Mouse (Mus musculus) CD4-positive, CD25-positive, alpha-beta regulatory T cell, adult 2 months (primary cell): Measurements from ENCODE around the gene Rab40c.

Experiments
- DNase-seq: peaks from one replicate; pipeline ENCODE4 v3.0.0-alpha.2; 2012; ENCODE audit warnings: low read depth, low spot score

Rab40c gene

GRCm38 (mm10) chr17:25900193-25900592 is 19.3 kb downstream of the Rab40c start:
- no peak for DNase-seq

- DNase-seq: no peak
Observed at GRCm38 (mm10) chr17:25895891-25896290, 23.6 kb downstream of the Rab40c start.

- no peak for DNase-seq
Observed at GRCm38 (mm10) chr17:25895415-25895814, 24.1 kb downstream of the Rab40c start.

- DNase-seq: peak; percentile 86
Observed at GRCm38 (mm10) chr17:25893975-25894617, 25.4 kb downstream of the Rab40c start.

- DNase-seq: no peak
Observed at GRCm38 (mm10) chr17:25888837-25889236, 30.7 kb downstream of the Rab40c start.

GRCm38 (mm10) chr17:25887467-25887866 is 32.1 kb downstream of the Rab40c start:
- DNase-seq: no peak

GRCm38 (mm10) chr17:25886806-25887205 is 32.7 kb downstream of the Rab40c start:
- no peak for DNase-seq

GRCm38 (mm10) chr17:25885636-25886035 is 33.9 kb downstream of the Rab40c start:
- DNase-seq: peak; percentile 60

GRCm38 (mm10) chr17:25883824-25884223 is 35.7 kb downstream of the Rab40c start:
- DNase-seq: no peak

GRCm38 (mm10) chr17:25883268-25883667 is 36.3 kb downstream of the Rab40c start:
- no peak for DNase-seq

- no peak for DNase-seq
Observed at GRCm38 (mm10) chr17:25882306-25882705, 37.2 kb downstream of the Rab40c start.

GRCm38 (mm10) chr17:25881691-25882090 is 37.8 kb downstream of the Rab40c start:
- no peak for DNase-seq

- DNase-seq: no peak
Observed at GRCm38 (mm10) chr17:25880913-25881641, 38.5 kb downstream of the Rab40c start.

- DNase-seq: no peak
Observed at GRCm38 (mm10) chr17:25880196-25880910, 39.2 kb downstream of the Rab40c start, which contains the start of gene Wfikkn1. Gene Wfikkn1, minus strand, starts transcription at chr17:25880858.

- no peak for DNase-seq
Observed at GRCm38 (mm10) chr17:25879750-25880149, 39.8 kb downstream of the Rab40c start.

GRCm38 (mm10) chr17:25879261-25879660 is 40.3 kb downstream of the Rab40c start:
- DNase-seq: peak; percentile 28

GRCm38 (mm10) chr17:25878611-25879180 is 40.8 kb downstream of the Rab40c start:
- DNase-seq: no peak

- no peak for DNase-seq
Observed at GRCm38 (mm10) chr17:25877741-25878610, 41.6 kb downstream of the Rab40c start.

GRCm38 (mm10) chr17:25877025-25877424 is 42.5 kb downstream of the Rab40c start:
- DNase-seq: no peak

- no peak for DNase-seq
Observed at GRCm38 (mm10) chr17:25876347-25876915, 43.1 kb downstream of the Rab40c start.
